Mouse (Mus musculus): Measurements from ENCODE around the gene Tfb2m. TPM values are rescaled to one million over a fixed set of nuclear protein-coding genes. Genes with fewer than 3 reads are reported as not detected.

Gene Tfb2m
- total and polyA plus RNA-seq, 2 experiments from 2014 or later: 20.4 to 34.7 TPM

GRCm38 (mm10) chr1:179487990-179488389 is 58.1 kb downstream of the Tfb2m start:
- Histone ChIP-seq H3K4me3 (ENCODE audit: low read depth, low read length) (no peak overlapping the region), H3K27me3 (ENCODE audit: control insufficient read depth, insufficient read depth, low read length) (no peaks in the 10 kb centered on the region), H3K4me2 (ENCODE audit: low read depth, low read length) (peak overlapping the region; percentile 30; the same call in 1 of the 2 replicates), H3K36me3 (replicated peaks; ENCODE audit: control insufficient read depth, insufficient read depth, low read length) (no peaks in the 10 kb centered on the region), H3K4me1 (ENCODE audit: control insufficient read depth, insufficient read depth) (peaks cover 4% of the 10 kb centered on the region; the same call in 1 of the 2 replicates), H3K27ac (ENCODE audit: low read depth) (no peak overlapping the region), H3K9me3 (replicated peaks; ENCODE audit: control insufficient read depth, low read length) (no peaks in the 10 kb centered on the region), H3K9ac (replicated peaks; ENCODE audit: low read depth, low read length) (no peak overlapping the region)
- DNase-seq (ENCODE audit: low spot score) (peak; percentile 26), ATAC-seq (ENCODE audit: insufficient read depth, low read depth) (0 out of 2 replicates have a peak, but pooled peaks have one; percentile 31)
- TF ChIP-seq EP300 (IDR thresholded peaks at IDR 0.05; ENCODE audit: low read depth): no peak
- no peak for TF ChIP-seq CTCF (IDR thresholded peaks at IDR 0.05; ENCODE audit: low read depth)
- WGBS: 24% methylated on average over 5 of the region's 5 CpGs

- TF ChIP-seq CTCF (IDR thresholded peaks at IDR 0.05; ENCODE audit: low read depth) (no peak), EP300 (IDR thresholded peaks at IDR 0.05; ENCODE audit: low read depth) (no peak)
- no peak overlapping the region for H3K4me3 ChIP-seq (ENCODE audit: low read depth, low read length)
- H3K27me3 ChIP-seq (ENCODE audit: control insufficient read depth, insufficient read depth, low read length): no peaks in the 10 kb centered on the region
- no peak overlapping the region for H3K9ac ChIP-seq (replicated peaks; ENCODE audit: low read depth, low read length)
- H3K9me3 ChIP-seq (replicated peaks; ENCODE audit: control insufficient read depth, low read length): no peaks in the 10 kb centered on the region
- ATAC-seq (ENCODE audit: insufficient read depth, low read depth): no peak
- 69% methylated on average over 2 of the region's 2 CpGs for WGBS
- no peak overlapping the region for H3K4me2 ChIP-seq (ENCODE audit: low read depth, low read length)
- H3K36me3 ChIP-seq (replicated peaks; ENCODE audit: control insufficient read depth, insufficient read depth, low read length): no peaks in the 10 kb centered on the region
- H3K4me1 ChIP-seq (ENCODE audit: control insufficient read depth, insufficient read depth): peaks cover 4% of the 10 kb centered on the region; the same call in 1 of the 2 replicates
- no peak for DNase-seq (ENCODE audit: low spot score)
- no peak overlapping the region for H3K27ac ChIP-seq (ENCODE audit: low read depth)
Observed at GRCm38 (mm10) chr1:179487238-179487637, 58.8 kb downstream of the Tfb2m start.

GRCm38 (mm10) chr1:179485784-179486540 is 60.1 kb downstream of the Tfb2m start:
- H3K27ac ChIP-seq (ENCODE audit: low read depth): peak overlapping the region; percentile 62
- TF ChIP-seq EP300 (IDR thresholded peaks at IDR 0.05; ENCODE audit: low read depth) (no peak), CTCF (IDR thresholded peaks at IDR 0.05; ENCODE audit: low read depth) (no peak)
- H3K9me3 ChIP-seq (replicated peaks; ENCODE audit: control insufficient read depth, low read length): no peaks in the 10 kb centered on the region
- 20% methylated on average over 3 of the region's 3 CpGs for WGBS
- no peaks in the 10 kb centered on the region for H3K36me3 ChIP-seq (replicated peaks; ENCODE audit: control insufficient read depth, insufficient read depth, low read length)
- ATAC-seq (ENCODE audit: insufficient read depth, low read depth) (peak; percentile 37), DNase-seq (ENCODE audit: low spot score) (no peak)
- no peak overlapping the region for H3K4me3 ChIP-seq (ENCODE audit: low read depth, low read length)
- no peak overlapping the region for H3K9ac ChIP-seq (replicated peaks; ENCODE audit: low read depth, low read length)
- no peak overlapping the region for H3K4me2 ChIP-seq (ENCODE audit: low read depth, low read length)
- no peaks in the 10 kb centered on the region for H3K27me3 ChIP-seq (ENCODE audit: control insufficient read depth, insufficient read depth, low read length)
- peaks cover 4% of the 10 kb centered on the region; the same call in 1 of the 2 replicates for H3K4me1 ChIP-seq (ENCODE audit: control insufficient read depth, insufficient read depth)

GRCm38 (mm10) chr1:179480862-179481261 is 65.2 kb downstream of the Tfb2m start:
- DNase-seq (ENCODE audit: low spot score) (no peak), ATAC-seq (ENCODE audit: insufficient read depth, low read depth) (no peak)
- H3K4me3 ChIP-seq (ENCODE audit: low read depth, low read length): no peak overlapping the region
- H3K4me1 ChIP-seq (ENCODE audit: control insufficient read depth, insufficient read depth): no peaks in the 10 kb centered on the region; the same call in 1 of the 2 replicates
- no peak overlapping the region for H3K4me2 ChIP-seq (ENCODE audit: low read depth, low read length)
- 70% methylated on average over 4 of the region's 4 CpGs for WGBS
- no peak overlapping the region for H3K9ac ChIP-seq (replicated peaks; ENCODE audit: low read depth, low read length)
- no peaks in the 10 kb centered on the region for H3K27me3 ChIP-seq (ENCODE audit: control insufficient read depth, insufficient read depth, low read length)
- TF ChIP-seq EP300 (IDR thresholded peaks at IDR 0.05; ENCODE audit: low read depth) (no peak), CTCF (IDR thresholded peaks at IDR 0.05; ENCODE audit: low read depth) (no peak)
- no peaks in the 10 kb centered on the region for H3K9me3 ChIP-seq (replicated peaks; ENCODE audit: control insufficient read depth, low read length)
- no peaks in the 10 kb centered on the region for H3K36me3 ChIP-seq (replicated peaks; ENCODE audit: control insufficient read depth, insufficient read depth, low read length)
- H3K27ac ChIP-seq (ENCODE audit: low read depth): no peak overlapping the region

Other genes with a start within 250 kb of the Tfb2m start
- 6.2 and 11.6 TPM in 2 replicates for gene Smyd3, start 28.2 kb downstream of the Tfb2m start, total RNA-seq (2014; rRNA removed; ENCODE audit: low replicate concordance)
- gene Smyd3, start 28.2 kb downstream of the Tfb2m start, polyA plus RNA-seq (2015; fragmentation: Nextera tagmentation; extraction: Ambion mirVana): 6.4 and 7.0 TPM in 2 replicates
- gene Cnst, start 103 bp upstream of the Tfb2m start, total RNA-seq (2014; rRNA removed; ENCODE audit: low replicate concordance): 21.4 and 33.7 TPM in 2 replicates
- gene Cnst, start 103 bp upstream of the Tfb2m start, polyA plus RNA-seq (2015; fragmentation: Nextera tagmentation; extraction: Ambion mirVana): 19.6 and 21.5 TPM in 2 replicates
- gene Sccpdh, start 121.9 kb upstream of the Tfb2m start, total RNA-seq (2014; rRNA removed; ENCODE audit: low replicate concordance): 65.2 and 75.5 TPM in 2 replicates
- gene Sccpdh, start 121.9 kb upstream of the Tfb2m start, polyA plus RNA-seq (2015; fragmentation: Nextera tagmentation; extraction: Ambion mirVana): 116 and 122 TPM in 2 replicates
- 0.27 TPM in 1 of 2 replicates, not detected in the other for gene Kif28, start 199.0 kb upstream of the Tfb2m start, total RNA-seq (2014; rRNA removed; ENCODE audit: low replicate concordance)
- 0.07 and 0.11 TPM in 2 replicates for gene Kif28, start 199.0 kb upstream of the Tfb2m start, polyA plus RNA-seq (2015; fragmentation: Nextera tagmentation; extraction: Ambion mirVana)

Measured in heart, postnatal 0 days (tissue).